In the genomic region with DNA sequence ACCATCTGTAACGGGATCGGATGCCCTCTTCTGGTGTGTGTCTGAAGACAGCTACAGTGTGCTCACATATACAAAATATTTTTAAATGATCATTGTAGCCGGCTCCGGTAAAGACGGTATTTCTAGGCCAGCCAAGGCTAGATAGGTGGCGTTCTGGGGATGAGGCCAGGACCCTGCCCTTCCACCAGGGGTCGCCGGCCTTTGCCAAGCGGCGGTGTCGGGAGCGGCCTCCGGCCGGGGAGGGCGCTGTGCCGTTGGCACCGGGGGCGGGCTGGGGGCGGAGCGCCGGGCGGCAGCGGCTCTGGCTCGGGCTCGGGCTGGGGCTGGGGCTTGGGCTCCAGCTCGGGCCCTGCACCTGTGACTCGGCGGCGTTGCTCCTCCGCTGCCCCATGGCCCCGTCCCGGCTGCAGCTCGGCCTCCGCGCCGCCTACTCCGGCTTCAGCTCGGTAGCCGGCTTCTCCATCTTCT, we compare ENCODE assay signal across 8 mouse cellular contexts. TPM values are rescaled to one million over a fixed set of nuclear protein-coding genes. Genes with fewer than 3 reads are reported as not detected.
A peak's percentile ranks its signal among the peaks of the same experiment; 100 is the strongest.
DNase-seq lines count a peak whose midpoint lies in the region; ATAC-seq and TF ChIP-seq lines count a peak whose summit lies in the region.

No protein-coding gene starts in this region.

- H3K9ac ChIP-seq in forebrain, embryonic 16.5 days (replicated peaks; ENCODE audit: low read depth, low read length): peak overlapping the region; percentile 91
- peak overlapping the region; percentile 88 for H3K9ac ChIP-seq in lung, embryonic 16.5 days (ENCODE audit: low read length)

- H3K27me3 ChIP-seq in G1E (ENCODE audit: insufficient read depth, low read length): no peaks in the 10 kb centered on the region
- H3K27me3 ChIP-seq in forebrain, embryonic 16.5 days (replicated peaks; ENCODE audit: control insufficient read depth, insufficient read depth, low read length): 0 out of 2 replicates have a peak, but pooled peaks cover 4% of the 10 kb centered on the region
- H3K27me3 ChIP-seq in lung, embryonic 16.5 days (ENCODE audit: control insufficient read depth, insufficient read depth, low read depth, low read length): no peaks in the 10 kb centered on the region

- peak; percentile 4; the same call in 1 of the 2 replicates for ATAC-seq in G1E (ENCODE audit: extremely low read depth, insufficient number of reproducible peaks, low FRiP score, poor library complexity, severe bottlenecking)
- ATAC-seq in forebrain, embryonic 16.5 days: peak; percentile 87
- peak; percentile 59 to 67 for ATAC-seq in hematopoietic stem cell, adult 5-6 weeks (replicated peaks in 1 of 2; ENCODE audit: insufficient read depth in 1 of 2, low FRiP score in 2 of 2, low TSS enrichment in 1 of 2, low read depth in 1 of 2, poor library complexity in 2 of 2, severe bottlenecking in 2 of 2)
- ATAC-seq in lung, embryonic 16.5 days (ENCODE audit: low read depth): peak; percentile 86

- no peaks in the 10 kb centered on the region for H3K9me3 ChIP-seq in G1E (replicated peaks)
- H3K9me3 ChIP-seq in forebrain, embryonic 16.5 days (ENCODE audit: control insufficient read depth, low read length): no peaks in the 10 kb centered on the region
- no peaks in the 10 kb centered on the region for H3K9me3 ChIP-seq in lung, embryonic 16.5 days (ENCODE audit: control insufficient read depth, low read length)

- peaks cover 52% of the 10 kb centered on the region for H3K4me1 ChIP-seq in G1E (ENCODE audit: insufficient read depth, low read depth, low read length)
- peaks cover 38% of the 10 kb centered on the region for H3K4me1 ChIP-seq in forebrain, embryonic 16.5 days (replicated peaks; ENCODE audit: control insufficient read depth, insufficient read depth, low read length)
- H3K4me1 ChIP-seq in lung, embryonic 16.5 days (replicated peaks; ENCODE audit: control insufficient read depth, insufficient read depth, low read length): peaks cover 38% of the 10 kb centered on the region

- 3% methylated on average over 32 of the region's 39 CpGs for WGBS in forebrain, embryonic 16.5 days
- WGBS in lung, embryonic 16.5 days: 2% methylated on average over 39 of the region's 39 CpGs

- H3K36me3 ChIP-seq in G1E (replicated peaks): peaks cover 35% of the 10 kb centered on the region
- no peaks in the 10 kb centered on the region for H3K36me3 ChIP-seq in forebrain, embryonic 16.5 days (ENCODE audit: control insufficient read depth, insufficient read depth)
- no peaks in the 10 kb centered on the region for H3K36me3 ChIP-seq in lung, embryonic 16.5 days (ENCODE audit: control insufficient read depth, insufficient read depth, low read length)

- peak; percentile 93 for DNase-seq in G1E (ENCODE audit: low spot score)
- peak; percentile 89 for DNase-seq in cerebellum, adult 11-12 months
- peak; percentile 56 for DNase-seq in layer of hippocampus, adult 9-10 months (ENCODE audit: low spot score)
- DNase-seq in ovary, adult 18-20 months (ENCODE audit: low spot score): peak; percentile 80
- peak; percentile 93 for DNase-seq in thymus, postnatal 0 days (ENCODE audit: low spot score)

- H3K4me3 ChIP-seq in G1E (ENCODE audit: low read depth, low read length): peak overlapping the region; percentile 95
- H3K4me3 ChIP-seq in forebrain, embryonic 16.5 days (replicated peaks; ENCODE audit: low read length): peak overlapping the region; percentile 82
- H3K4me3 ChIP-seq in lung, embryonic 16.5 days (ENCODE audit: low read length): peak overlapping the region; percentile 75

- H3K27ac ChIP-seq in forebrain, embryonic 16.5 days (ENCODE audit: low read length): peak overlapping the region; percentile 15; the same call in 1 of the 2 replicates
- peak overlapping the region; percentile 48 for H3K27ac ChIP-seq in lung, embryonic 16.5 days (ENCODE audit: low read length)

- TF ChIP-seq CTCF in G1E (IDR thresholded peaks at IDR 0.05; ENCODE audit: low read depth, low read length): peak; percentile 73

- H3K4me2 ChIP-seq in forebrain, embryonic 16.5 days (ENCODE audit: low read length): peak overlapping the region; percentile 81
- peak overlapping the region; percentile 89 for H3K4me2 ChIP-seq in lung, embryonic 16.5 days (ENCODE audit: low read depth, low read length)

RNA-seq across cellular contexts. Expression of a gene that starts 5.8 kb away (rescaled TPM):
- total RNA-seq in G1E (2014; fragmentation: Nextera tagmentation) (210 and 256 TPM in 2 replicates), G1E (2017) (108 and 116 TPM in 2 replicates)
- polyA plus RNA-seq in G1E (2012): 113 and 125 TPM in 2 replicates
- 72.9 and 78.2 TPM in 2 replicates for polyA plus RNA-seq in forebrain, embryonic 16.5 days (2015; fragmentation: Nextera tagmentation; extraction: Ambion mirVana)
- 61.1 and 68.9 TPM in 2 replicates for total RNA-seq in hematopoietic stem cell, adult 5-6 weeks (2017)
- polyA plus RNA-seq in lung, embryonic 16.5 days (2015; fragmentation: Nextera tagmentation; extraction: Ambion mirVana): 46.8 and 49.5 TPM in 2 replicates
- polyA plus RNA-seq in thymus, postnatal 0 days (2015; fragmentation: Nextera tagmentation; extraction: Ambion mirVana): 44.5 and 48.3 TPM in 2 replicates

RNA-seq across cellular contexts. Expression of a gene that starts 16.4 kb away (rescaled TPM):
- total RNA-seq in G1E (2014; fragmentation: Nextera tagmentation): not detected in 2 replicates
- total RNA-seq in G1E (2017): under 0.01 and 0.05 TPM in 2 replicates
- polyA plus RNA-seq in G1E (2012): 0.23 and 0.25 TPM in 2 replicates
- 8.9 and 13.3 TPM in 2 replicates for polyA plus RNA-seq in forebrain, embryonic 16.5 days (2015; fragmentation: Nextera tagmentation; extraction: Ambion mirVana)
- total RNA-seq in hematopoietic stem cell, adult 5-6 weeks (2017): 5.5 and 18.2 TPM in 2 replicates
- 20.8 and 22.7 TPM in 2 replicates for polyA plus RNA-seq in lung, embryonic 16.5 days (2015; fragmentation: Nextera tagmentation; extraction: Ambion mirVana)
- polyA plus RNA-seq in thymus, postnatal 0 days (2015; fragmentation: Nextera tagmentation; extraction: Ambion mirVana): 61.7 and 72.6 TPM in 2 replicates

RNA-seq across cellular contexts. Expression of a gene that starts 53.0 kb away (rescaled TPM):
- not detected in 2 replicates for total RNA-seq in G1E (2014; fragmentation: Nextera tagmentation)
- total RNA-seq in G1E (2017): 0.05 and 0.17 TPM in 2 replicates
- not detected in 2 replicates for polyA plus RNA-seq in G1E (2012)
- polyA plus RNA-seq in forebrain, embryonic 16.5 days (2015; fragmentation: Nextera tagmentation; extraction: Ambion mirVana): 0.18 and 0.42 TPM in 2 replicates
- 1.4 and 3.4 TPM in 2 replicates for total RNA-seq in hematopoietic stem cell, adult 5-6 weeks (2017)
- polyA plus RNA-seq in lung, embryonic 16.5 days (2015; fragmentation: Nextera tagmentation; extraction: Ambion mirVana): 0.55 and 1.6 TPM in 2 replicates
- polyA plus RNA-seq in thymus, postnatal 0 days (2015; fragmentation: Nextera tagmentation; extraction: Ambion mirVana): 159 and 186 TPM in 2 replicates

Comparison
In these comparisons a context has a peak if more than half of its experiments do, and no peak if none do; other contexts are left out.
1. Peak in every context shown above with its lines: DNase-seq, ATAC-seq, H3K4me3 ChIP-seq and H3K27ac ChIP-seq.
2. ATAC-seq: peak in every context shown above with its lines; median percentile 87 in forebrain, embryonic 16.5 days; 86 in lung, embryonic 16.5 days; 63 in hematopoietic stem cell, adult 5-6 weeks; 4 in G1E.
3. RNA of a gene that starts 53.0 kb away (polyA plus RNA-seq): 159 to 186 TPM in thymus, postnatal 0 days; 0.55 to 1.6 TPM in lung, embryonic 16.5 days, 0.18 to 0.42 TPM in forebrain, embryonic 16.5 days and not detected in G1E; every median in the first group is over 10 times any median in the second.